Mouse (Mus musculus): ENCODE measurements around the gene Col15a1. TPM values are rescaled to one million over a fixed set of nuclear protein-coding genes. Genes with fewer than 3 reads are reported as not detected.

The Col15a1 gene
- polyA plus RNA-seq, 1 experiment from 2014 or later = 14.7 TPM

- no peaks in the 10 kb centered on the region for H3K9me3 ChIP-seq
- no peak overlapping the region for H3K9ac ChIP-seq
- no peak for ATAC-seq (ENCODE audit: insufficient number of reproducible peaks, insufficient read depth, low FRiP score, low TSS enrichment)
- no peak overlapping the region for H3K4me2 ChIP-seq (replicated peaks)
- H3K27ac ChIP-seq = no peak overlapping the region
- no peaks in the 10 kb centered on the region for H3K27me3 ChIP-seq
- H3K4me1 ChIP-seq = peaks cover 10% of the 10 kb centered on the region; the same call in 1 of the 2 replicates
- no peak overlapping the region for H3K4me3 ChIP-seq
- no peaks in the 10 kb centered on the region for H3K36me3 ChIP-seq
- WGBS = 75% methylated on average over 1 of the region's 1 CpGs
Observed at GRCm38 (mm10) chr4:47291013-47291412, 83.1 kb downstream of the Col15a1 start.

- 61% methylated on average over 4 of the region's 4 CpGs for WGBS
- H3K27me3 ChIP-seq = no peaks in the 10 kb centered on the region
- no peaks in the 10 kb centered on the region for H3K9me3 ChIP-seq
- no peak for ATAC-seq (ENCODE audit: insufficient number of reproducible peaks, insufficient read depth, low FRiP score, low TSS enrichment)
- no peak overlapping the region for H3K9ac ChIP-seq
- no peak overlapping the region for H3K27ac ChIP-seq
- no peak overlapping the region for H3K4me3 ChIP-seq
- peaks cover 10% of the 10 kb centered on the region; the same call in 1 of the 2 replicates for H3K4me1 ChIP-seq
- no peaks in the 10 kb centered on the region for H3K36me3 ChIP-seq
- no peak overlapping the region for H3K4me2 ChIP-seq (replicated peaks)
Observed at GRCm38 (mm10) chr4:47292956-47293355, 85.0 kb downstream of the Col15a1 start.

GRCm38 (mm10) chr4:47293771-47294543, 86.0 kb downstream of the Col15a1 start:
- H3K4me1 ChIP-seq = peaks cover 10% of the 10 kb centered on the region; the same call in 1 of the 2 replicates
- no peak overlapping the region for H3K9ac ChIP-seq
- no peaks in the 10 kb centered on the region for H3K27me3 ChIP-seq
- H3K36me3 ChIP-seq = no peaks in the 10 kb centered on the region
- WGBS = 66% methylated on average over 16 of the region's 16 CpGs
- peaks cover 5% of the 10 kb centered on the region; the same call in 1 of the 2 replicates for H3K9me3 ChIP-seq
- ATAC-seq (ENCODE audit: insufficient number of reproducible peaks, insufficient read depth, low FRiP score, low TSS enrichment) = no peak
- H3K27ac ChIP-seq = no peak overlapping the region
- H3K4me2 ChIP-seq (replicated peaks) = no peak overlapping the region
- H3K4me3 ChIP-seq = no peak overlapping the region

- Histone ChIP-seq H3K27me3 (no peaks in the 10 kb centered on the region), H3K27ac (no peak overlapping the region), H3K4me2 (replicated peaks) (no peak overlapping the region), H3K9ac (no peak overlapping the region), H3K36me3 (no peaks in the 10 kb centered on the region), H3K4me1 (peaks cover 10% of the 10 kb centered on the region; the same call in 1 of the 2 replicates), H3K4me3 (no peak overlapping the region), H3K9me3 (peaks cover 5% of the 10 kb centered on the region; the same call in 1 of the 2 replicates)
- ATAC-seq (ENCODE audit: insufficient number of reproducible peaks, insufficient read depth, low FRiP score, low TSS enrichment) = no peak
- WGBS = 84% methylated on average over 7 of the region's 7 CpGs
Observed at GRCm38 (mm10) chr4:47294544-47295070, 86.6 kb downstream of the Col15a1 start.

- Histone ChIP-seq H3K4me2 (replicated peaks) (no peak overlapping the region), H3K4me3 (no peak overlapping the region), H3K9ac (no peak overlapping the region), H3K9me3 (peaks cover 5% of the 10 kb centered on the region; the same call in 1 of the 2 replicates), H3K27ac (no peak overlapping the region), H3K4me1 (peaks cover 10% of the 10 kb centered on the region; the same call in 1 of the 2 replicates), H3K27me3 (no peaks in the 10 kb centered on the region), H3K36me3 (no peaks in the 10 kb centered on the region)
- WGBS = 57% methylated on average over 3 of the region's 3 CpGs
- ATAC-seq (ENCODE audit: insufficient number of reproducible peaks, insufficient read depth, low FRiP score, low TSS enrichment) = no peak
Observed at GRCm38 (mm10) chr4:47295547-47295946, 87.6 kb downstream of the Col15a1 start.

- Histone ChIP-seq H3K27me3 (no peaks in the 10 kb centered on the region), H3K9me3 (peaks cover 5% of the 10 kb centered on the region; the same call in 1 of the 2 replicates), H3K36me3 (no peaks in the 10 kb centered on the region), H3K4me3 (no peak overlapping the region), H3K4me2 (replicated peaks) (no peak overlapping the region), H3K9ac (no peak overlapping the region), H3K27ac (no peak overlapping the region), H3K4me1 (no peaks in the 10 kb centered on the region)
- 92% methylated on average over 2 of the region's 2 CpGs for WGBS
- no peak for ATAC-seq (ENCODE audit: insufficient number of reproducible peaks, insufficient read depth, low FRiP score, low TSS enrichment)
Observed at GRCm38 (mm10) chr4:47300701-47301100, 92.7 kb downstream of the Col15a1 start.

GRCm38 (mm10) chr4:47302610-47303009, 94.6 kb downstream of the Col15a1 start:
- Histone ChIP-seq H3K9ac (no peak overlapping the region), H3K27ac (no peak overlapping the region), H3K4me1 (no peaks in the 10 kb centered on the region), H3K4me3 (no peak overlapping the region), H3K27me3 (no peaks in the 10 kb centered on the region), H3K36me3 (no peaks in the 10 kb centered on the region), H3K4me2 (replicated peaks) (no peak overlapping the region), H3K9me3 (peaks cover 5% of the 10 kb centered on the region; the same call in 1 of the 2 replicates)
- no peak for ATAC-seq (ENCODE audit: insufficient number of reproducible peaks, insufficient read depth, low FRiP score, low TSS enrichment)
- WGBS = 87% methylated on average over 7 of the region's 7 CpGs

GRCm38 (mm10) chr4:47303340-47303998, 95.5 kb downstream of the Col15a1 start:
- no peak overlapping the region for H3K27ac ChIP-seq
- ATAC-seq (ENCODE audit: insufficient number of reproducible peaks, insufficient read depth, low FRiP score, low TSS enrichment) = peak; percentile 64; the same call in 1 of the 2 replicates
- no peak overlapping the region for H3K4me2 ChIP-seq (replicated peaks)
- no peaks in the 10 kb centered on the region for H3K27me3 ChIP-seq
- no peak overlapping the region for H3K4me3 ChIP-seq
- H3K4me1 ChIP-seq = no peaks in the 10 kb centered on the region
- H3K36me3 ChIP-seq = no peaks in the 10 kb centered on the region
- no peak overlapping the region for H3K9ac ChIP-seq
- peaks cover 5% of the 10 kb centered on the region; the same call in 1 of the 2 replicates for H3K9me3 ChIP-seq
- WGBS = 50% methylated on average over 5 of the region's 5 CpGs

- WGBS = 79% methylated on average over 12 of the region's 12 CpGs
- ATAC-seq (ENCODE audit: insufficient number of reproducible peaks, insufficient read depth, low FRiP score, low TSS enrichment) = no peak
- H3K9me3 ChIP-seq = no peaks in the 10 kb centered on the region
- H3K27ac ChIP-seq = no peak overlapping the region
- no peaks in the 10 kb centered on the region for H3K27me3 ChIP-seq
- no peak overlapping the region for H3K9ac ChIP-seq
- H3K4me2 ChIP-seq (replicated peaks) = no peak overlapping the region
- H3K4me1 ChIP-seq = no peaks in the 10 kb centered on the region; the same call in 1 of the 2 replicates
- H3K4me3 ChIP-seq = no peak overlapping the region
- H3K36me3 ChIP-seq = no peaks in the 10 kb centered on the region
Observed at GRCm38 (mm10) chr4:47309886-47310625, 102.1 kb downstream of the Col15a1 start.

- ATAC-seq (ENCODE audit: insufficient number of reproducible peaks, insufficient read depth, low FRiP score, low TSS enrichment) = no peak
- Histone ChIP-seq H3K27ac (no peak overlapping the region), H3K9ac (no peak overlapping the region), H3K9me3 (no peaks in the 10 kb centered on the region), H3K4me2 (replicated peaks) (no peak overlapping the region), H3K27me3 (no peaks in the 10 kb centered on the region), H3K4me3 (no peak overlapping the region), H3K4me1 (no peaks in the 10 kb centered on the region; the same call in 1 of the 2 replicates), H3K36me3 (no peaks in the 10 kb centered on the region)
- 76% methylated on average over 6 of the region's 6 CpGs for WGBS
Observed at GRCm38 (mm10) chr4:47310812-47311211, 102.9 kb downstream of the Col15a1 start.

GRCm38 (mm10) chr4:47311467-47311866, 103.5 kb downstream of the Col15a1 start:
- H3K4me2 ChIP-seq (replicated peaks) = no peak overlapping the region
- no peak overlapping the region for H3K27ac ChIP-seq
- no peak overlapping the region for H3K9ac ChIP-seq
- no peak overlapping the region for H3K4me3 ChIP-seq
- no peaks in the 10 kb centered on the region; the same call in 1 of the 2 replicates for H3K4me1 ChIP-seq
- 92% methylated on average over 6 of the region's 6 CpGs for WGBS
- no peaks in the 10 kb centered on the region for H3K36me3 ChIP-seq
- H3K27me3 ChIP-seq = no peaks in the 10 kb centered on the region
- H3K9me3 ChIP-seq = no peaks in the 10 kb centered on the region
- no peak for ATAC-seq (ENCODE audit: insufficient number of reproducible peaks, insufficient read depth, low FRiP score, low TSS enrichment)

Measured in embryonic facial prominence, embryonic 12.5 days (tissue).